Mouse (Mus musculus) retina, embryonic 14.5 days (tissue): ENCODE measurements around the gene Palm.
"Not testable (repeated sequence)": the region's sequence is repeated elsewhere in the genome, so short reads cannot be mapped to it uniquely, and the experiment has no call there.

Experiments
- DNase-seq: peaks from one replicate; pipeline ENCODE4 v3.0.0-alpha.2; 2015; ENCODE audit warnings: low spot score

The Palm gene

DNA sequence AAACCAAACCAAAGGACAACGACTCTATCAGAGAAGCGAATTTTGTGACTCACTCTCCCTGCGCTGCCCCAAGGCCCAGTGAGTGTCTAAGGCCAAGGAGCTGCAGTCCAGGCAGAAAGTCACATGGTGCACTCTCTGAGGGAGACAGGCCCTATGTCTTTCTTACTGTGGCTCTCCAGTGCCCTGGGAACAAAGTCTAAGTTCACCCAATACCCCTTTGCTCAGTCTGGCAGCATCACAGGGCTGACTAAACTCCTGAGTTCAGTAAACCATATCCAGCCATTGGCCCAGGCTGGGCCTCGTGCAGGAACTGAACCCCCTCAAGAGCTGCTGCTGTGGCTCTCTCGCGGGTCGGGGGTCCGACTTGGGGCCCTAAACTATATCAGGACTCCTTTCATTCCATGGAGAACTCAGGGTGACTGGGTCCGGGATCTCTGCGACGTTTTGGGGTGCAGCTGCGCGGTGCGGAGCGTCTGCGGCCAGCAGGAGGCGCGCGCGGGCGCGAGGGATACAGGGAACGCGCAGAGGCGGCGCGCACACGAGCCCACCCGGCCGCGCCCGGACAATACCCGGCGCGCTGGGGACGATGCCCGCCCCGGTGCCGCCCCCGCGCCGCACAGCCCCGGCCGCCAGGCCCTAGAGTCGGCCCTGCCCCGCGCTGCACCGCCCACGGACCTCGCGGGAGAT lies at the start of gene Palm:
Palm (plus strand) TSS at position 522 of the 687 bp plus-strand sequence.
- DNase-seq, result peak; percentile 88

DNA sequence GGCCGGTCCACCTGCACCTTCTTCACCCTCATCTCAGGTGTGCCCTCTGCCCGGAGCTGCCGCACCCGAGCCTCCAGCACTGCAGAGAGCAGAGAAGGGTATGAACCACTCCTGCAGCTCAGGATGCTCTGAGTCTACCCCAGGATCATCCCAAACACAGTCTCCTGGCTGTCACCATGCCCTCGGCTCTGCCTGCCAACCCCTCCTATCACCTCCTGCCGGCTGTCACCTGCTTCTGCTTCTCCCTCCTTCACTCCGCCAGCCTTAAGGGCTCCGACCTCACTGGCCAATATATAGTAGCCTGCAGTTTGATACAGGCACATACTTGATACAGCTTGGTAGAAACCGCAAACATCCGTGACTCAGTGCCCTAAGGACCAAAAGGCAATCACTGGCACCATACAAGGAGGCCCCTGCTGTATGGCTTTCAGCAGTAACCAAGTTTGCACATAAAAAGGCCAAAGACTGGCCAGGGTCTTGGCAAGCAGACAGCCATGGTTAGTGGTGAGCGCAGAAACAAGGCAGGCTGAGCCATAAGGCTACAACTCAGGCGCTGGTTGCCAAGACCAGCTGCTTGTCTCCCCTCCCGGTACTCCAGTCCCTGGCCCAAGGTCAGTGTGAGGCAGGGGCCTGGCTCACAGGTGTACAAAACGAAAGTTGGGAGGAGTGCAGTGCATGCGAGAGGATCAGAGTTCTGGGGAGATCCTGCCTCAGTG lies 49.6 kb upstream of the Palm start:
- no peak for DNase-seq

DNA sequence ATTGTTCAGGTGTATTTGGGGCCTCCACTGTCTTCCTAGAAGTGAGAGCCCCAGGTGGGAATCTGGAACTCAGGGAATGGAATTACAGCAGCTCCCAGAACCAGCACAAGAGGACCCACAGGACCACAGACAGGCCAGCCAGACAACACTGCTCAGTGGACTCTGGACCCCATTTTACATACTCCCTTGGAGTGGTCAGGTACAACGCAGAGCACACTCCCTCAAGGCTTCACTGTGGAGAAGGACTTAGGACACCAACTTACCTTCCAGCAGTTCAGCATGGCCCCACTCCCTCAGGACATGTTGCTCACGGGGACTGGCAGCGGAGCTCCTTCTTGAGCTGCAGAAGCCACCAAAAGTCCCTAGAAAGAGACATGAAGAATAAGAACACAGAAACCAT lies 48.0 kb upstream of the Palm start:
- no peak for DNase-seq

DNA sequence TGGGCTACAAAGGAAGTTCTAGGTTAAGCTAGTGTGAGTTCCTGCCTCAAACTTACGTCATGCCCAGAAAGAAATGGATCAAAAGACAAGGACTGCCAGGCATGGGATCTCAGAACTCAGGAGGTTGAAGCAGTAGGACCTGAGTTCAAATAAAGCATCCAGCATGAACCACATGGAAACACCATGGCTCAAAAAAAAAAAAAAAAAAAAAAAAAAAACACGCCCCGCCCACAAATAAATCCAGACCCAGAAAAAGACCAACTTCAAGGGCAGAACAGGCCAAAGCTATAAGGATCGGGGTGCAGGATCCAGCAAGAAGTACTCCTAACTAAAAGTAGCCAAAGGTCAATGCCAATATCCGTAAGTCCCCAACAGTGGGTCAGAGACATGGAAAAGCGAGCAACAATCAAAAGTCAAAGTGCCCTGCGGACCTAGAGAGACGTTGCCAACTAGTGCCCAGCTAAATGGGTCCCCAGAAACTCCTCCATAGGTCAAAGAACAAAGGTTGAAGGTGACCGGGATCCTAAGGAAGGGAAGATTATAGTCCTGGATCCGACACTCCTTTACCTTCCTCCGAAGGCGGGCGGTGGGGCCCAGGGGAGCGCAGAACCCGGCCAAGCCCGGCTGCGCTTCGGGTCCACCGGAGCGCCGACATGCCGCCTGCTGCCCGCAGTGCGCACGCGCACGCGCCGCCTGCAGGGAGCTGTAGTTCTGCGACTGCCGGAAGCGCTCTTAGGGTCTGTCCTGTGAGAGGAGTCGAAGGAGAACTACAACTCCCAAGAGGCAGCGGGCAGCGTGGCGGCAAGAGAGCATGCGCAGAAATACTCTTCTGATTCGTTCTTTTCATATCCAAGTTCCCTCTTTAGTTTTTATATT lies 47.2 kb upstream of the Palm start, which contains the start of gene Polrmt:
Polrmt (minus strand) TSS at position 684 of the 876 bp plus-strand sequence.
- peak; percentile 99 for DNase-seq

DNA sequence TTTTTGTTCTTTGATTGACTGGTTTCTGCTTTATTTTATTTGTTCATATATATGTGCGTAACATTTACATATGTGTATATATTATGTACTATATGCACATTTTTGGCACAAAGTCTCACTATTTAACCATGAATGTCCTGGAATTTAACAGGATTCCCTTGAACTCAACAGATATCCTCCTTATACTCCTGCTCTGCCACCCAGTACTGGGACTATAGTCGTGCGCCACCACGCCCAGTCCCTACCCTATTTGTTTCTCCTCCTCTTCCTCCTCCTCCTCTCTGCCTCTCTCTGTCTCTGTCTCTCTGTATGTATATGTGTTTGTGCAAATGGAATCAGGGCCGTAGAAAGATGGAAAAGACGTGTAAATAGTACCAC lies 46.6 kb upstream of the Palm start:
- DNase-seq, result no peak

GRCm38 (mm10) chr10:79748496-79748895 lies 44.9 kb upstream of the Palm start:
- no peak for DNase-seq

DNA sequence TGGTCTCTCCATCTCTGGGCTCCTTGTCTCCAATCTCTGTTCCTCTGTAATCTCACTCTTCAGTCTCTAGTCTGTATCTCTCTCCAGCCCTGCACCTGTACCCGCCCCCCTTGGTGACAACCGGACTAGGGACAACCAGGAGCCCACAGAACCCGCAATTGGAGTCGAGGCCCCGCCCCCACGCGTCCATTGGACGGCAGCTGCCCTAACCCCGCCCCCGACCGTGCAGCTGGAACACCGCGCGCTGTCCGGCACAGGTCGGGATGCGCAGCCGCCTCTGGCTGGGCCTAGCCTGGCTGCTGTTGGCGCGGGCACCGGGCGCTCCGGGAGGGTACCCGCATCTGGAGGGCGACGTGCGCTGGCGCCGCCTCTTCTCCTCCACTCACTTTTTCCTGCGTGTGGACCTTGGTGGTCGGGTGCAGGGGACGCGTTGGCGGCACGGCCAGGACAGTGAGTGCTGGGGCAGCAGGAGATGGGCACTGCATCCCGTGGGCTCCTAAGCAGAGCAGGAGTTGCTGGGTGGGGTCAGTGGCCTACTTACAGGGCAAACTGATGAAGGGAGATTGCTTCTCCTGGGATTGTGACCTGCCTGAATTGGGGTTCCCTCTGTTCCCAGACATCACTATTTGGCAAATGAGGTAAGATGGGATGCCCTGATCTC lies 38.4 kb upstream of the Palm start, which contains the start of gene Fgf22:
Fgf22 (plus strand) TSS at position 221 of the 661 bp plus-strand sequence.
- DNase-seq, result peak; percentile 80

DNA sequence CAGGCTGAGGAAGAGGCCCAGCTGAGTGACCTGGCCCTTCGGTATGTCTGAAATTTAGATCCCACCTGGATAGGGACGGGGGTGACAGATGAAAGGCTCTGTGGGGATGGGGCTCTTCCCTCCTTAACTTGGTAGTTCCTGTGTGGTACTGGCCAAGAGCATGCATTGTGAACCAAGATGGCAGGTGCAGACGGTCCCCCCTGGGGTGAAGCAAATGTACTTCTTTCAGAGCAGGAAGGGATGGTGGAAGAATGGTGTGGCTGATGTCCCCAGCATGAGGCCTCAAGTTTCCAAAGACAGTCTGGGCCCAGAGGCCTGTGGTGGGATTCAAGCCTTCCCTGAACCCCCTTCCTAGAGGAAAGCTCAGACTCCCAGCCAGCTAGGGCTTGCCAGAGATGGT lies 37.5 kb upstream of the Palm start:
- DNase-seq, result no peak

DNA sequence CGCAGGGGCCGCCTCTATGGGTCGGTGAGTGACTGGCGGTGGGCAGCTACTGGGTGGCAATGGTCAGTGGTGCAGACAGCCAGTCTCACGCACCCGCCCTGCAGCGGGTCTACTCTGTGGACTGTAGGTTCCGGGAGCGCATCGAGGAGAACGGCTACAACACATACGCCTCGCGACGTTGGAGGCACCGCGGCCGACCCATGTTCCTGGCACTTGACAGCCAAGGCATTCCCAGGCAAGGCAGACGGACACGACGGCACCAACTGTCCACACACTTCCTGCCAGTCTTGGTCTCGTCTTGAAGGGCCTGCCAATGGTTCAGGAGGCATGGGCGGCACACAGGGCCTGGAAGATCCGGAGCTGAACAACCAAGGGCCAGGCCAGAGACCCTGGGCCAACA lies 36.7 kb upstream of the Palm start:
- DNase-seq, result no peak

- not testable (repeated sequence) for DNase-seq
These were observed 33.7 kb upstream of the Palm start for GRCm38 (mm10) chr10:79759675-79760074.

GRCm38 (mm10) chr10:79760603-79761143 lies 32.7 kb upstream of the Palm start:
- no peak for DNase-seq

- no peak for DNase-seq
These were observed 30.5 kb upstream of the Palm start for GRCm38 (mm10) chr10:79762875-79763274.

- no peak for DNase-seq
These were observed 29.1 kb upstream of the Palm start for GRCm38 (mm10) chr10:79764234-79764633.

GRCm38 (mm10) chr10:79765228-79765745 lies 28.1 kb upstream of the Palm start:
- no peak for DNase-seq

DNA sequence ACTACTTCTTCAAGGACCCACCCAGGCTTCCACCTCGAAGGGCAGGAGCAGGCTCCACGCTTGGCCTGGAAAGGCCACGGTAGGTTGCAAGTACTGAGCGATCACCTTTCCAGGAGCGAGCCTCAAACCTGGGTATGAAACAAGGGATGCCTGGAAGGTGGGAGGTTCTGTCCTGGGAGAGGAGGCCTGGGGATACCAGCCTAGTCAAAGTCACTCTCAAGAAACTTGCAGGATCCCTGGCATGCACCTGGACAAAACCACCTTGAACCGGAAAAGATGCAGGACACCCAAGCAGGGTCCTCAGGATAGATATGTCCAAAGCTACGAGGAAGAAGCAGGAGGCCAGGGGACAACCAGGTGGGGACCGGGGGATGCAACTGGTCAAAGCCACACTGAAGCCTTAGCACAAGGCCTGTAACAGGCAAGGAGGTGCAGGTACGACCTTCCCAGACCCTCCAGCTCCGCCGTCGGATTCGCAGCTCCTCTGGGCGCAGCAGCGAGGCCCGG lies 27.3 kb upstream of the Palm start:
- DNase-seq, result no peak

GRCm38 (mm10) chr10:79766508-79767325 lies 26.7 kb upstream of the Palm start, which contains the start of gene Rnf126:
Gene Rnf126 (minus strand): TSS chr10:79766952.
- peak; percentile 100 for DNase-seq

GRCm38 (mm10) chr10:79767372-79768244 lies 25.8 kb upstream of the Palm start:
- peak; percentile 94 for DNase-seq

DNA sequence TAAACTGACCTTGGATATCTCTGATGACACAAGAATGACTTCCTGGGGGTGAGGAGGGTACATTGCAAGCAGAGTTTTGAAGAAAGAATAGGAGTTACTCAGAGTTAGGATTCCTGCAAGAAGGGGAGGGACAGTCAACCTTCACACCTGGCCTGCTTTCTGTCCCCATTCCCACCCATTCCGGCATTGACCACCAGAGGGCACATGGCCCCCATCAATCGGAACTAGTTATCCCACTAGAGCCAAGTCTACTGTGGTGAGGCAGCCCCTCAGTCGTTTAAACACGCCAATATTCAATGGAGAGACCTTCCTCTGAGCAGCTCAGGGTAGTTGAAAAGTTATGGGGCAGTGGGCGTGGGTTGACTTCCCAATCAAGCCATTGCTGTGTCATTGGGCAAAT lies 25.0 kb upstream of the Palm start:
- peak; percentile 90 for DNase-seq

GRCm38 (mm10) chr10:79769329-79769728 lies 24.0 kb upstream of the Palm start:
- DNase-seq, result no peak
